Mouse (Mus musculus) forelimb bud, embryonic 11.5 days (tissue): ENCODE measurements around the gene Cngb1.

ENCODE experiments used
- DNase-seq: peaks from one replicate; pipeline ENCODE4 v3.0.0-alpha.2; 2012; ENCODE audit warnings: low read depth, low spot score

Cngb1 gene

GRCm38 (mm10) chr8:95201491-95201890, 104.9 kb downstream of the Cngb1 start:
- DNase-seq = no peak

- no peak for DNase-seq
Observed at GRCm38 (mm10) chr8:95200001-95200405, 106.4 kb downstream of the Cngb1 start.

- no peak for DNase-seq
Observed at GRCm38 (mm10) chr8:95195728-95196127, 110.7 kb downstream of the Cngb1 start.

- no peak for DNase-seq
Observed at GRCm38 (mm10) chr8:95191497-95192175, 114.7 kb downstream of the Cngb1 start.
